Mouse (Mus musculus): ENCODE measurements at regions not wholly inside any gene's neighbourhood (a gene's known extent, or its start where the extent isn't known, plus 50 kb on each side); places are given as distances from the start of the nearest gene placed in this dataset.

DNA sequence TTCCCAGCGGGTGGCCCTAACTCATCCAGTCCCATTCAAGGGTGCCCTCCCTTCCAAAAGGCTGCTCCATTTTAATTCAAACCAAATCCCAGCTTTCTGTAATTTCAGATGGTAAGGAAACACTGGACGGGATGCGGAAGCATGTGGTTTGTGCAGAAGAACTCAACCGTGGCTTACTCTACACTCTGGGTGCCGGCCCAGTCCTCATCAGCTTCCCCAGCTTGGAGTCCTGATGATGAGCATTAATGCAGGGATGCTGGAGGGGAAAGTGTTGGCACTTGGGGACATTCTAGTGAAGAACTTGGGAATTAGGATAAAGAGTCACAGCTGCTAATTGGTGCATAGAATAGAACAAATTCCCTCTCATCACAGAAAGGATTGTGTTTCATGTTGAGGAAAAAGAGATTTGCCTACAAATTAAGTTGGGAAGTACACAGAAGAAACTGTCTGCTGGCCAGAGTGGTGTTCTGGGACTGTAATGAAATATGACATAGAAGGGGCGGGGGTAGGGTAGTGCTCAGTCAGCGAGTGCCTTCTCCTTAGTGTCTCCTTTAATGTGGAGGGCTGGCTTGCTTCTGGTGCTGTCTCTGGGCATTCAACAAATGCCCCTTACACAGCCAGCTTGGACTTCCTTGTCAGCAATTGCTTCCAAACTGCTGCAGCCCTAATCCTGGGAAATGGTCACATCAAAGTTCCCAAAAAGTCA is 285.0 kb upstream of the Bmper start:
- DNase-seq, result no peak

DNA sequence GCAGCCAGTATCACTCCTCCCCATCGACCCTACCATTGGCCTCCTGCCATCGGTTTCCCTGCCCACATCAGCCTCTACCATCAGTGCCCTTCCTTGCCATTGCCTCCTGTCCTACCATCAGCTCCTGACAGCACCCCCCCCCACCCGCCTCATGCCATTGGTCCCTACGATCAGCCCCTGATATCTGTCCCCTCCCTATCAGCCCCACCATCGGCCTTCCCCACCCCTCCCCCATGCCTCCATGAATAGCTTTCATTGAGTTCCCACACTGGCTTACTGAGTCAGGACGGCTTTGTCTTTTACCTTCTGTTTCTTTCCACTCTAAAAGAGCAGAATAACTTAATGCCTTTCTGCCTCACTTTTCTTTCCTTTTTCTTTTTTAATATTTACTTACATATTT is 277.9 kb upstream of the Bmper start:
- no peak for DNase-seq

DNA sequence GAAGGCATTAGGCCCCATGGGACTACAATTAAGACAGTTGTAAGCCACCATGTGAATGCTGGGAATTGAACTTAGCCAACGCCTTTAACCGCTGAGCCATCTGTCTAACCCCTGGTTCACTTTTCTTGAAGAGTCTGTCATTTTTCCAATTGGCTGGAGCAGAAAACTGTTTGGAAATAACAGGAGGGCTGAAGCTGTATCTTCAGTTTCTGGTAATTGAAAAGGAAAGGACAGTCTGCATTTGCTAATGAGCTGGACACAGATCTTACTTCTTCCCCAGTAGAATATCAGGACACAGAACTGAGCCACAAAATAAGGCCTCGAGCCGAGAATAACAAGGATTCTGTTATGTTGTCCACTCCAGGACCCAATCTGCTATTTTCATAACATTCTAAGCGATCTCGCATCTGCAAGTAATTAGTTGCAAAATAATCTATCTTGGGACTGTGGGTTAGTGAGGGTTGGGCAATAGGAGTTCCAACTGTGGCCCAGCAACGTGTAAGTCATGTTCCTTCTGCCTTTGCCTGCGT is 277.4 kb upstream of the Bmper start:
- DNase-seq, result no peak

DNA sequence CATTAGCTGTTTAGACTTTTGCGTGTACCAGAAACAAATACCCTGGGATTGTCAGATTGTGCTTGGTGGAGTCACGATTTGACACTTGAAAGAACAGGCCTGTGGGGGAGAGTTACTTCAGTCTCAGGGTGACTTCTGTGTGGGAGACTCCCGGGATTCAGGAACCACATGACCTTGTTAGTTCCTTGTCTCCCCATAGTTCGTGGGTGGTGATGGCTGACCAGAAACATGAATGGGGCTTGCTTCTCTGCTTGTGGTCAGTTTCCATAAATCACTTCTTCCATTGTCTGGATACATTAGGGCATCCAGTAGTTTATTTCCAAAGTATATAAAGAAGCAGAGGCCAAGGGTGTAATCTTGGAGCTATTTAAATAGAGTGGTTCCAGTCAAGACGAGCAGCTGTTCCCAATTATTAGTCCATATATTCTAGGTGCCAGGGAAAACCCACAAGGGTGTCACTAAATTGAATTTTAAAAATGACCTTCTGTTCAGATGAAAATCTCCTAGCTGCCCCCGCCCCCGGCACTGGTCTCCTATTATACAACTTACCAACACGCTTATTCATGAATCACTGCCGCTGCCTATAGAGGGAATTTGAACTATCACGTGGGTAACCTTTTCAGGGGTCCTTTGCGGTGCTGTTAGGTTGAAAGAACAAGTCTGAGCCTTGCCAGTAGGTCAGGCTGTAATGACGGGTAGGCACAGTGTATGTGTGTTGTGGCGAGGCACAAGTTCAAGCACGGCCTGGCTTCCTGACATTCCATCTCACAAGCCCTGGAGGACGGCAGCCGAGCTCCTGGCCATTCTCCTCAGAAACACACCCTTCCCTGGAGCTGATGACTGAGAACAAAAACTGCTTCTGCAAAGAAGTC is 270.1 kb upstream of the Bmper start:
- no peak for DNase-seq

DNA sequence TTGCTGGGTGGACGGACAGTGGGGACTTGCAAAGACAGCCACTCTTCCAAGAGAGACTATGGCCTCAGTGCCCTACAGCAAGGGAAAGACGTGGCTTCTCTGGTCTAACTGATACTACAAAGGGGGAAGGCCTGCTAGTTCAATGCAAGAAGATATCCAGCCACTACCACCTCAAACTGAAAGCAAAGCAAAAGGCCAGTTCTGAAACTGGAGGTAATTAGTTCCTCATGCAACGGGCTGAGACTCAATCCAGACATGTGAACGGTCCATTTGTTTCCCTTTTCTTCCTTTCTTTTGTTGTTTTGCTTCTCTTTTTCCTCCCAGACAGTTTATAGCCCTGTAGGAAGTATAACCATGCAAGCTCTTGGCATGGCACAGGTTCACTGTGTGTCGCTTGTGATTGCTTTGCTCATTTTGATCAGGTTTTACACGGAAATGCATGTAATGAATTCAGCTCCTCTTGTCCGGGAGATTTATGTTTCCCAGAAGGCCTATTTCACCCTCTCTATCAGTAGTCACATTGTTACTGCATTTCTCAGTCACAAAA is 260.5 kb upstream of the Bmper start:
- DNase-seq, result no peak

DNA sequence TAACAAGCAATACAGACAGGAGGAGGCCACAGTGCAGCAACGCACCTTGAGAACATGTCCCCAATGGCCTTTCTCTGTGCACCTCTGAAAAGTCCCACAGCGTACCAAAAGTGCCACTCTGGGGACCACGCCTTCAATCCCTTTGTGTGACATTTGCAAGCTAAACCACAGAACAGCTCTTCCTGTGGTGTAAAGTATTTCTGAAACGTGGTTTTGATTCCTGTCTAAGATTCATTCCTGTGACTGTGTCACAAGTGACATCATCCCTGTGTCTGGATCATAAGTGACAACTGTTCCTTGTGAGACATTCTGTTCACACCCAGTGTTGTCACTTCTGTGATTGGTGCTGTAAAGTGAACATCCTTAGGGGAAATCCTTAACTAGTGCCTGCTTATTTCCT is 251.6 kb upstream of the Bmper start:
- DNase-seq, result no peak

DNA sequence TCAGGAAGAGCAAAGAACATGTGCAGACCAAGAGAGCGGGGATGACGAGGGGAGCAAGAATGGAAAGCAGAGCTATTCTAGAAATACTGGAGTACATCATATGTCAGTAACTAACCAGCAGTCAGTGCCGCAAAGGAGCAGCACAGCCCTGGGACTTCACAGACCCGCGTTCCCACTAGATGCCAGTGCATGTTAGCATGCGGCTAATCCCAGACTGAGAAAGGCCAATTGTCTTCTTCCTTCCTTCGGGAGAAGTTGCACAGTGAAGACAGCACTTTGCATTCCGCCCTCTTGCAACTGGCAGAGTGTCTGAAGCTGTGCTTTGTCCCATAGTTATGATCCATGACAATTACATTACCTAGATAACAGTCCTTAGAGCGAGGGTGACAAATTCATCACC is 246.1 kb upstream of the Bmper start:
- DNase-seq, result no peak

DNA sequence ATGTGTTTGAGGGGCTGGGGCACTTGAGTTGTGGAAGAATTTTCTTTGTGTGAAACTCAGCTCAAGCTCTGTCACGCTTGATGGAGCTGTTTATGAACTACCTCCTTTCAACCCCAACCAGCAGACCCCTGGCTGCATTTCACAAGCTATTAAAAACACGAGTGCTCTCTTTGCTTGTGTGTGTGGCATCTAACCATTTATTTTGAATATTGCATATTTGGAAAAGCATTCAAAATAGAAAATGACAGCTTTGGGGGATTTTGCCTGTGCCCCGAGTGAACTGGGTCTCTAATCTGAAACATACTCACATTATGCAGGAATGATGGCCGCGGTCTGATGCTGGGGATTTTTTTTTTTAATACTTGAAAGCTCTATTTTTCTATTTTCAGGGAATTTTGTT is 243.2 kb upstream of the Bmper start:
- no peak for DNase-seq

DNA sequence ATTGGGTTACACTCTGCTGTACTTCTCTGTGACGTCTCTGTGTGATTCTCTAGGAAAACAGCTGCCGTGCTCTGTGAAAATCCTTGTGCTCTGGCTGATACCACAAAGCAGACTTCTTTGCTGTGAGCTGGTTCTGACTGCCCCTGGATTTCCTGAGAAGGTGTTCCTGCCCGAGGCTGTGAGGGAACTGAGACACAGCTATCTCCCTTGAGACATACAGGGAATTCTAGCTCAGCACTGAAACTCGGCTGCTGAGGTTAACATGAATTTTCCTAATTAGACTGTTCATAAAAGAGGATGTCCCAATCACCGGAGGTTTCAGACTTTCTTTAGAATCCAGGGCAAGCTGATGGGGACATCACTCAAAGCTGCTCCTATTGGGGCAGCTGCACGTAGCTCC is 233.4 kb upstream of the Bmper start:
- no peak for DNase-seq

DNA sequence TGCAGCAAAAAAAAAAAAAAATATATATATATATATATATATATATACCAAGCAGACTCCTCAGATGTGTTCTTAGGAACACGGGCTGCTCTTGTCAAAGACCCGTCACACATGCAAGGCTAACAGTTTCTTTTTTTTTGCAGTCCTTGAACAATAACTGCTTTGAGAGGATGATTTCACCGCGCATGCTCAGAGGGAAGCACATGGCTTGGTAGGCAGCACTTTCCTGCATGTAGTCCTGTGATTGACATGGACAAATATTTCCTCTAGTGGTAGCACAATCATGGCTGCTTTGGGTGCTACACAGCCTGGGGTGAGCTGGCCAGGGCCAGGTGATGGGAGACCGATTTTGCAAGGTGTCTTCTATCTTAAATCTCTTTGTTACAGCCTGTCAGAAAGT is 229.3 kb upstream of the Bmper start:
- DNase-seq, result no peak

DNA sequence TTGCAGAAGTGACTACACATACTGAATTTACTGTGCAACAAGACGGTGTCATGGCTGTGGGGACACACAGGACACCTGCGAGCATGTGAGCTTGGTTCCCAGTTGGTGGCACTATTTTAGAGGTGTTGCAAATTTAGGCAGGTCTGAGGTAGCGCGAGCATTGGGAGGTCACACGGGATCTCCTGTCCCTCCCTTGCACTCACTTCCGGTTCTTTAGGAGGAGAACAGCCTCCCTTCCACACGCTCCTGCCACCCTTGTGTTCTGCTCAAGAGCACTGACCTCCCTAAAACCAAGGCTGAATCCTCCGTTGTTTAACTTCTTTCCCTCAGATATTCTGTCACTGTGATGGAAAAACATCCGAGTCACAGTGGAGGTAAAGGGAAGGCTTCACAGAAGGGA is 227.3 kb upstream of the Bmper start:
- DNase-seq, result no peak

DNA sequence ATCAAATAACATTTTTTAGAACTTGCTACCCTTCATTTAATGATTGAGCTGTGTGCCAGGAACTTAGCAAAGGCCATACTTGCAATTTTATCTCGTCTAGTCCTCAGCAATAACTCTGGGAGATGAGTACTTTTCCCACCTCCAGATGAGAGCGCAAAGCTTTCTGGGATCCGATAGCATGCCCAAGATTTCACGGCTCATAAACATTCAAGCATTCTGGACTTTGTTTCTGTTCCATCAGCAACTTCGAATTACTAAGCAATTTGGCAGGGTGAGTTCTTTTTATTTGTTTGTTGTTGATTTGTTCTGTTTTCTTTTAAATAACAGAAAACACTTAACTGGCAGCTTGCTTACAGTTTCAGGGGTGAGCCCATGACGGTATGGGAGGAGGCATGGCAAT is 224.6 kb upstream of the Bmper start:
- DNase-seq, result no peak

DNA sequence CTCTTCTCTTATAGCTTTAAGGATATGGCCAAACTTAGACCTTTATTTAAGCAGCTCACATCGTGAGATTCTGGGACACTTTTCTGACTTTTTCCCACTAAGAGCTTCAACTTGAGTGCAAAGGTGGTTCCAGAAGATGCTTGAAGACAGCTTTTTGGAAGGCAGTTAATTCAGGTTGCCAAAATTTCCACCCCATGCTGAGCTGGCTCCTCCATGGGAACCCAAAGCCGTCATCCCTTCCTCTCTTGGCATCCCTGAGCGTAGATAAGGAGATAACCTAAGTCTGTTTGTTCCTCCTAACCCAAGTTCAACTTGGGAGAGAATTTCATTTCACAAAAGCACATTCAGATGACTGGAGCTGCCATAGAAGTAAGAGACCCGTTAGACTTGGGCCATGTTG is 223.7 kb upstream of the Bmper start:
- no peak for DNase-seq

DNA sequence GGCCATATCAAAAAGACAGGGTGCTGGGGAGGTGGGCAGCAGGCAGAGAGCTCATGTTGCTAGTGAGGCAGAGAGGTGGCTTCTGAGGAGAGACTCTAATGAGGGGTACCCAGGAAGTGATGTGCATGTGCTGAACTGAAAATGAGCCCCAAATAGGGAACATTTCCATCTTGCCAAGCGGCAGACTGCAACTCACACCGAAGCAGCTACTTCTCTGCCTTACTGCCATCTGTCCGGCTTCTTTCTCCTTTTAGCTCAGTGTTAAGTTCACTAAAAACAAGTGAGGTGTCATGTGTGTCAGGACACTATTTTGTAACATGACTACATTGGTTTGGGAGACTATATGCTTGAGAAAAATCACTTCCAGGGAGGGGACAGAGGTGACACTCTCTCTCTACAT is 222.7 kb upstream of the Bmper start:
- DNase-seq, result no peak

DNA sequence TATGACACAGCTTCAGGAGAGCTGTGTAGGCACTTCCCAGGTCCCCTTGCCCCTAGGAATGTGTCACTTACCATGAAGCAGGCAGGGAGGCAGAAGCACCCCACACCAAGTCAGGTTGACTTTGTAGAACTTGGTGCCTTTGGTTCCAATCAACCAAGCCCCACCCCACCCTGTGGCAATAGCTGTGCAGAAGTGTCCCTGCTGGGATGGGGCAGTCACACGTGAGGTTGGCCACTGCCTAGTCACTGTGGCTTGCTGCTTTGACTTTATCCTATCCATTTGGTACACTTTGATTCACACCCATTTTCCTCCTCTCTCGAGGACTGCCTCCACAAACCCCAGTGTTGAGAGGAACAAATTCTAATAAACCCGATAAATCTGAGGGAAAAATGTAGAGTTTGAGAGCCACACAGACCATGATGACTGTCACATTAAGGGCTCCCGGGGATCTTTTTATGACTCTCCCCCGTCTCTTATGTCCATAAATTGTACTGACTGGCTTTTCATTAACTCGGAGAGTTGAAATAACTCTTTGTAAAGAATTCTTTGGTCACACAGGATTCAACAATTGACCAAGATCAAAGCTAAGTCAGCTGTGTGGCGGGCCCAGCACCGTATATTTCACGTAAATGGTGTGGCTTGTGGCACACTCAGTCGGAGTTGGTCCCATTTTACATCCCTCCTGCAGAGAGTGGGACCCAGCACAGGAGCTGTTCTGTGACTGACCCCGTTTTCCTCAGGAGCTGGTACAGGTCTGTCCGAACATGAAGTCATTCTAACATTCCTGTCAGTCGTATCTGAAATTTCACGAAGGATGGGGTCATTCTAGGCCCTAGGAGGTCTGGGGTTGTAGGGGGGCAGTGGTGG is 219.4 kb upstream of the Bmper start:
- no peak for DNase-seq

DNA sequence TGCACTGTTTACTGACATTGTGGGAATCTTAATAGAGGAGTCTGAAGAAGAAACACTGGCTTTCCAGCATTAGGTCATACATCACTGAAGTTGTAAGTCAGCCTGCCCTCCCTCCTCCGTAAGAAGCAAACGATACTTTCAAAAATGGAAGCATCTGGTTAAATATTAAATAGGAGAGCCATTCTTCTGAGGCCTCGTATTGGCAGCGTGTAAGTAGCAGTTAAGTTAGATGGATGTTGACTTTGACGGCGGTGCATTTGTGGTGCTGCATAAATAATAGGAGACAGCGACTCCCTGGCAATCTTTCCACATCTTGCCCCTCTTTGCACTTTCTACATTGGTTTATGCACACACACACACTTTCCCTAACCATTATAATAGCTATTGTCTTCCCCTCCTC is 217.9 kb upstream of the Bmper start:
- DNase-seq, result no peak

DNA sequence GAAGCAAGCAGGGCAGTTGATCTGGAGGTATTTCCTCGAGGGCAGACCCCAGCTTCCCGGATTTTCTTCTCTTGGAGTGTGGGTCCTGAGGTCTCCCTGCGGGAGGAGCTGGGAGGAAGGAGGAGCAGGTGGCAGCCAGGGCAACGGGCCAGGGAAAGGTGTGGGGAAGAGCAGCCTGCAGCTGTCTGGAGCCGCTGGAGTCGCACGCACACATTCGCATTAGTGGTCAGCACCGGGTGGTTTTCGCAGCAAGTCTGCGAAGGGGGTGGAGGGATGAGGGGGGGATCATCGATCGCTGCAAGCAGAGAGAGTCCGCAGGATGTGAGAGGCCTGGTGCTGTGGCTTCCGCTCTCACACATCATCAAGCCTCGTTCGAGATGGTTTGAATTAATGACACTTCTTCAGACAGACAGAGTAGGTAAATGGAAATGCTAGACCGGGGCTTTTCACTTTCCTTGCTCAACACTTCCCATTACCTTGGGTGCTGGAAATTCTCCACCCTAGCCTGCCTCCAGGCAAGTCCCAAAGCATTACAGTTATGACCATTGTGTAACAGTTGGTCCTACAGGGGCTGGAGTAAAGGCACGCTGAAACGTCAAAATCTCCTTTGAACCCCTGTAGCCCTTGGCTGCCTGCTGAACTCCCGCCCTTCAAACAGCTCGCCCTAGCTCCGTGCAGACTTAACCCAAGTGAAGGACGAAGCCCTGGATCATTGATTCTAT is 213.3 kb upstream of the Bmper start:
- no peak for DNase-seq

DNA sequence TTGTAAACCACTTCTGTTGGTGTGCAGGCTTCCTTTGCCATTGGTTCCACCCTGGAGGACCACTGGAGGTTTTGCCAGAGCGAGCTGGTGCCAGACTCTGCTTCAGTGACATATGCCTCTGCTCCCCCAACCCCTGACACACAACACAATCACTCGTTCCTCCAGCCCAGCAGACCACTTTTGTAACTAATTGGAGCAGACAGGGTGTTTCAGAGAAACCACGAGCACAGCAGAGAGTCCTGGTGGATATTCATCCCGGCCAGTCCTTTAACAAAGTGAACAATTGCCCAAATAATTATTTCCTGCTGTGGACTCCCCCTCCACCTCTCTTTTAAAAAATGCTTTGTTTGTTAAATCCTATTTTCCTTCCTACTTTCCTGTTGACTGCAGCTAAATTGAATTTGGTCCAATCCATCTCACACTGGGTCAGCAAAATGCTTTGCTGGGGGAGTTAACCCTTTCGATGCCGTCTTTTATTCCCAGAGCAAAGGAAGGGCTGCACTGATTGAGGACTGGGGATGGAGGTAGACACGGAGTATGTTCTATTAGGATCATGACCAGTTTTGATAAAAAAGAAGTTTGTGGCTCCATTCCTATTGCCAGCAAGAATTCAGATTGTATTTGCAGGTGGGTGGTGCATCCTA is 211.4 kb upstream of the Bmper start:
- no peak for DNase-seq

DNA sequence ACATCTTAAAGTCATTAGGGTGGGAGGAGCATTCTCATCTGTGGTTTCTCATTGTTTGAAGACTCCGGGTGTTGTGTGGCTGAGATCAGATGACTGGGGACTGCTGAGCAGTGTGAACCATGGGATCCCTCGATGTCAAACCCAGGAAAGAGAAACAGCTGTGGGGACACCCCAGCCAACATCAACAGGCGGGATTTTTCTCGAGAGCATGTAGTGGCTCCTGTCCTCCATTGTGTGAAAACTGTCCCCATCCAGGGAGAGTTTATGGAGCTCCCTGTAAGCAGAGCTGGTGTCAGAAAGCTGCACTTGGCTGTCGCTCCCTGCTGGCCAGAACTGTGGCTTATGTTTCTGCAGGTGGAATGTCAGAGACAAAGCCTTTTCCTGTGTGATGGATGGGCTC is 210.7 kb upstream of the Bmper start:
- DNase-seq, result no peak

DNA sequence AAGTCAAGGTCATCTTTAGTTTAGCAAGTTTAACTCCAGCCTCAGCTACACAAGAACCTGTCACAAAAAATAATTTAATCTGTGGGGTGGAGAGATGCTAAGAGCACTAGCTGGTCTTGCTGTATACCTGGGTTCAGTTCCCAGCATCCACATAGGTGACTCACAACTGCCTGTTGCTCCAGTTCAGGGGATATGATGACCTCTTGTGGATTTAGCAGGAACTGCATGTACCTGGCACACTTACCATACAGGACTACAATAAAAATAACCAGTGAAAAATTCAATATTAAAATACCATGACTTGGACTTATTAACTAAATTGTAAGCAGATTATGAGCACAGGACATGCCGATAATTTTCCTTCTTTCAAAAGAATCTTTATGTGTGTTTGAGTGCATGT is 206.1 kb upstream of the Bmper start:
- no peak for DNase-seq

DNA sequence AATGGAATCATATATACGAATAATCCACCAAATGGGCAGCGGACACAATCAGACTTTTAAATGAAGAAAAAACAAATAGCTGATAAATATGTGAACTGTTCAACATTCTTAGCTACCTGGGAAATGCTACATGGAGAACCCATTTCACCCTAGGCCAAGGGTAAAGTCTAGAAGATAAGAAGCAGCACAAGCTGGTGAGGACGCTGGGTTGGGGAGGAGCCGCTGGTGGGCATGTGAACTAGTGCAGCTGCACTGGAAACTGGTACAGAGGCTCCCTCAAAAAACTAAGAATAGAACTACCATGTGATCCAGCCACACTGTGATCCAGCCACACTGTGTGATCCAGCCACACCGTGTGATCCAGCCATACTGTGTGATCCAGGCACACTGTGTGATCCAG is 198.8 kb upstream of the Bmper start:
- DNase-seq, result no peak

DNA sequence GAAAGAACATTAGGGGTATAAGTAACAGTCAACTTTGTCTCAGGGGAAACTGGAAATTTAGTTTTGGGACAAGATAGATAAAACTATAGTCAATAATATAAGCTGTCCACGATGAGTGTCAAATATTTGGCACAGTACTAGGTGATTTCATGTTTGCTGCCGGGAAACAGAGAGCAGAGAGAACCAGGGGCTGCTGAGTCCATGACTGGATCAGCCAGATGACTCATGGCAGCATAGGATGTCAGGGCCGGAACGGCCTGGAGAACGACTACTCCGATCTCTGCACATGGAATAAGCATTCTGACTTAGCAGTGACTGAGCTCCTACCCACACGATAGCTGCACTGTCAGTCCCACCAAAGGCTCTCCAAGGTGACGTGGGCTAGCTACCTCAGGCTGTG is 197.6 kb upstream of the Bmper start:
- DNase-seq, result no peak
